Mouse (Mus musculus) kidney, adult 9 months (tissue): ENCODE measurements at regions not wholly inside any gene's neighbourhood (a gene's known extent, or its start where the extent isn't known, plus 50 kb on each side); places are given as distances from the start of the nearest gene placed in this dataset.

Experiments
- DNase-seq: peaks from one replicate; pipeline ENCODE4 v3.0.0; 2022

GRCm38 (mm10) chr4:70160525-70161224 lies 249.6 kb downstream of the Cdk5rap2 start:
- DNase-seq = no peak

GRCm38 (mm10) chr4:70160062-70160461 lies 250.2 kb downstream of the Cdk5rap2 start:
- no peak for DNase-seq

- no peak for DNase-seq
Measured at GRCm38 (mm10) chr4:70153179-70153578, 257.1 kb downstream of the Cdk5rap2 start.

- DNase-seq = no peak
Measured at GRCm38 (mm10) chr4:70109011-70109410, 301.2 kb downstream of the Cdk5rap2 start.

- no peak for DNase-seq
Measured at GRCm38 (mm10) chr4:70105776-70106175, 304.5 kb downstream of the Cdk5rap2 start.

- DNase-seq = no peak
Measured at GRCm38 (mm10) chr4:70097353-70097752, 312.9 kb downstream of the Cdk5rap2 start.

GRCm38 (mm10) chr4:70078206-70078605 lies 332.0 kb downstream of the Cdk5rap2 start:
- no peak for DNase-seq

GRCm38 (mm10) chr4:70062516-70062915 lies 347.7 kb downstream of the Cdk5rap2 start:
- DNase-seq = no peak

GRCm38 (mm10) chr4:70058831-70059544 lies 351.3 kb downstream of the Cdk5rap2 start:
- DNase-seq = no peak

- DNase-seq = peak; percentile 80
Measured at GRCm38 (mm10) chr4:70053136-70053535, 357.1 kb downstream of the Cdk5rap2 start.

- DNase-seq = no peak
Measured at GRCm38 (mm10) chr4:70038241-70038640, 372.0 kb downstream of the Cdk5rap2 start.

- DNase-seq = no peak
Measured at GRCm38 (mm10) chr4:70035912-70036311, 374.3 kb downstream of the Cdk5rap2 start.

GRCm38 (mm10) chr4:70032497-70032896 lies 377.7 kb downstream of the Cdk5rap2 start:
- DNase-seq = no peak

- no peak for DNase-seq
Measured at GRCm38 (mm10) chr4:70026848-70027247, 383.4 kb downstream of the Cdk5rap2 start.

GRCm38 (mm10) chr4:70024838-70025376 lies 385.3 kb downstream of the Cdk5rap2 start:
- DNase-seq = no peak

GRCm38 (mm10) chr4:70020905-70021470 lies 389.3 kb downstream of the Cdk5rap2 start:
- DNase-seq = no peak

- no peak for DNase-seq
Measured at GRCm38 (mm10) chr4:70012220-70012580, 398.0 kb downstream of the Cdk5rap2 start.

- DNase-seq = no peak
Measured at GRCm38 (mm10) chr4:70011491-70012219, 398.6 kb downstream of the Cdk5rap2 start.

- DNase-seq = no peak
Measured at GRCm38 (mm10) chr4:70010466-70010865, 399.8 kb downstream of the Cdk5rap2 start.

GRCm38 (mm10) chr4:70004966-70005365 lies 405.3 kb downstream of the Cdk5rap2 start:
- no peak for DNase-seq

GRCm38 (mm10) chr4:69993226-69993625 lies 417.0 kb downstream of the Cdk5rap2 start:
- no peak for DNase-seq

- no peak for DNase-seq
Measured at GRCm38 (mm10) chr4:69974208-69974607, 436.0 kb downstream of the Cdk5rap2 start.

GRCm38 (mm10) chr4:69973566-69973965 lies 436.7 kb downstream of the Cdk5rap2 start:
- no peak for DNase-seq
